ENCODE assay signal across 8 mouse cellular contexts in genomic region chr3:128546416-128547327, GRCm38 (mm10).
DNase-seq lines count a peak whose midpoint lies in the region; ATAC-seq lines count a peak whose summit lies in the region.

No protein-coding gene starts in this region.

- H3K4me1 ChIP-seq in hindbrain, embryonic 11.5 days (replicated peaks; ENCODE audit: control insufficient read depth, insufficient read depth, low read length): no peaks in the 10 kb centered on the region
- no peaks in the 10 kb centered on the region for H3K4me1 ChIP-seq in hindbrain, embryonic 10.5 days (replicated peaks)
- no peaks in the 10 kb centered on the region for H3K4me1 ChIP-seq in intestine, embryonic 16.5 days (ENCODE audit: control insufficient read depth, insufficient read depth, low read length)

- DNase-seq in hindbrain, embryonic 11.5 days (ENCODE audit: low spot score): peak; percentile 28
- no peak for DNase-seq in hindbrain, embryonic 10.5 days (ENCODE audit: low spot score)
- DNase-seq in cerebellum, adult 8-10 months: peak; percentile 0
- DNase-seq in frontal cortex, postnatal 25 days (ENCODE audit: low spot score in 2 of 2): peak; percentile 52
- peak; percentile 83 for DNase-seq in lung, postnatal 10 days
- DNase-seq in right cerebral cortex, postnatal 14 days: peak; percentile 82

- H3K4me2 ChIP-seq in hindbrain, embryonic 11.5 days (replicated peaks; ENCODE audit: low read depth, low read length): no peak overlapping the region
- no peak overlapping the region for H3K4me2 ChIP-seq in intestine, embryonic 16.5 days (ENCODE audit: low read depth, low read length)

- no peaks in the 10 kb centered on the region for H3K27me3 ChIP-seq in hindbrain, embryonic 11.5 days (ENCODE audit: control insufficient read depth, insufficient read depth, low read length)
- no peaks in the 10 kb centered on the region for H3K27me3 ChIP-seq in hindbrain, embryonic 10.5 days (ENCODE audit: insufficient read depth, poor library complexity, severe bottlenecking)
- H3K27me3 ChIP-seq in intestine, embryonic 16.5 days (replicated peaks; ENCODE audit: control insufficient read depth, insufficient read depth, low read length): no peaks in the 10 kb centered on the region

- WGBS in hindbrain, embryonic 11.5 days: 73% methylated on average over 9 of the region's 9 CpGs
- WGBS in hindbrain, embryonic 10.5 days: 77% methylated on average over 9 of the region's 9 CpGs
- 55% methylated on average over 9 of the region's 9 CpGs for WGBS in intestine, embryonic 16.5 days

- H3K9me3 ChIP-seq in hindbrain, embryonic 11.5 days (ENCODE audit: control insufficient read depth, low read length): no peaks in the 10 kb centered on the region
- H3K9me3 ChIP-seq in hindbrain, embryonic 10.5 days: no peaks in the 10 kb centered on the region
- H3K9me3 ChIP-seq in intestine, embryonic 16.5 days (ENCODE audit: control insufficient read depth, low read length): no peaks in the 10 kb centered on the region

- no peak overlapping the region for H3K27ac ChIP-seq in hindbrain, embryonic 11.5 days (ENCODE audit: low read depth, low read length)
- no peak overlapping the region for H3K27ac ChIP-seq in hindbrain, embryonic 10.5 days
- H3K27ac ChIP-seq in intestine, embryonic 16.5 days (ENCODE audit: low read length): no peak overlapping the region

- ATAC-seq in hindbrain, embryonic 11.5 days (ENCODE audit: low FRiP score): no peak
- ATAC-seq in intestine, embryonic 16.5 days: peak; percentile 36; the same call in 1 of the 2 replicates
- ATAC-seq in erythroblast, adult 5-6 weeks (replicated peaks; ENCODE audit: low FRiP score, poor library complexity, severe bottlenecking): no peak

- no peak overlapping the region for H3K9ac ChIP-seq in hindbrain, embryonic 11.5 days (ENCODE audit: low read depth, low read length)
- no peak overlapping the region for H3K9ac ChIP-seq in intestine, embryonic 16.5 days (ENCODE audit: low read depth, low read length)

- no peak overlapping the region for H3K4me3 ChIP-seq in hindbrain, embryonic 11.5 days (ENCODE audit: low read depth, low read length)
- no peak overlapping the region for H3K4me3 ChIP-seq in hindbrain, embryonic 10.5 days
- H3K4me3 ChIP-seq in intestine, embryonic 16.5 days (ENCODE audit: low read length): no peak overlapping the region

- no peaks in the 10 kb centered on the region for H3K36me3 ChIP-seq in hindbrain, embryonic 11.5 days (ENCODE audit: control insufficient read depth, insufficient read depth, low read length)
- no peaks in the 10 kb centered on the region for H3K36me3 ChIP-seq in hindbrain, embryonic 10.5 days
- H3K36me3 ChIP-seq in intestine, embryonic 16.5 days (ENCODE audit: control insufficient read depth, insufficient read depth, low read length): no peaks in the 10 kb centered on the region
